Mouse (Mus musculus): ENCODE measurements around the gene Nxph4.
A peak's percentile ranks its signal among the peaks of the same experiment; 100 is the strongest.

Nxph4 gene

DNA sequence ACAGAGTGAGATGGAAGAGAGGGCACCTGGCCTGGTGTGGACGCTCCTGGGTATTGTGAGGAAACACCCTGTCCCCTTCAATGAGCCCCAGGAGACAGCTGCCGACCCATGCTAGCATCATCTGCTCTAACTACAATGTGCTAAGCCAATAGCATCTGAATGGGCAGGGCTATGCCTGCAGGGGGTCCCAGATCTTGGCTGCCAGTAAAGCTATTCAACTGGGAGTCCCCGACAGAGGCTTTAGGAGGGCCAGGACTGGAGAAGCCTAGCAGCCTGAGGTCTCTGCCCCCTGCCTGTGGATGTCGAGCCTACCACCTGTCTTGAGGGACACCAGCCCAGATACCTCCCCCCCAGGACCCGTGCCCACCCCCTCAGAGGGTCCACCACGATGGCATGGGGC is 8.4 kb upstream of the Nxph4 start:
- no peak for DNase-seq (ENCODE audit: low read depth)

DNA sequence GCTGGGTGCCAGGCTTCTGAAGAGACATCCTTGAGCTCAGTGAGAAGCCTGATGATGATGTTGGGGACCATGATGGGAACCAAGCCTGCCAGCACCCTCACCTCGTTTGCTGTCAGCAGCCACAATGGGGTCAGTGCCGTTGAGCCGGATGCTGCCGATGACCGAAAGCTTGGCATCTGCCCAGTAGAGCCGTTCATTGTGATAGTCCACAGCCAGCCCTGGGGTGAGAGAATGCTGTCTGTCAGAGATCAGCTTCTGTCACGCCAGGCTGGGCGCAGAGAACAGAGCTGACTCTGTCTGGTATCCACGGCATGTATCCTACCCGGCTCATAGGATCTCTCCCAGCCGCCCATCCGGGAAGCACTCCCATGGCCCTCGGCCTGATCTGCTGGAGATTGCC is 7.7 kb upstream of the Nxph4 start:
- no peak for DNase-seq (ENCODE audit: low read depth)

DNA sequence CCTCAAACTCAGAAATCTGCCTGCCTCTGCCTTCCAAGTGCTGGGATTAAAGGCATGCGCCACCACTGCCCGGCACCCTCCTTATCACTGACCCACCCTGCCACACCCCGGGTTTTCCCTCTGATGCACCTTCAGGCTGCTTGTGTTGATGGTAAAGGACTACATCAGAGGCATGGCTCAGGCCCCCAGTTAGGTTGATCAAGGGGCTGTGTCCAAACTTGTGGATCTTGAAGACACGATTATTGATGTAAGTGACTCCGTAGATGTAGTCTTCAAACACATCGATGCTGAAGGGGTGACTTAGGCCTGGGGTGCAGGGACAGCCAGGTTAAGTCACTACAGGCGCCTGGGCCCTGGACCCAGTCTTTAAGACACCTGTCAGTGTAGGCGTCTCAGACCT is 7.2 kb upstream of the Nxph4 start:
- DNase-seq (ENCODE audit: low read depth): no peak

DNA sequence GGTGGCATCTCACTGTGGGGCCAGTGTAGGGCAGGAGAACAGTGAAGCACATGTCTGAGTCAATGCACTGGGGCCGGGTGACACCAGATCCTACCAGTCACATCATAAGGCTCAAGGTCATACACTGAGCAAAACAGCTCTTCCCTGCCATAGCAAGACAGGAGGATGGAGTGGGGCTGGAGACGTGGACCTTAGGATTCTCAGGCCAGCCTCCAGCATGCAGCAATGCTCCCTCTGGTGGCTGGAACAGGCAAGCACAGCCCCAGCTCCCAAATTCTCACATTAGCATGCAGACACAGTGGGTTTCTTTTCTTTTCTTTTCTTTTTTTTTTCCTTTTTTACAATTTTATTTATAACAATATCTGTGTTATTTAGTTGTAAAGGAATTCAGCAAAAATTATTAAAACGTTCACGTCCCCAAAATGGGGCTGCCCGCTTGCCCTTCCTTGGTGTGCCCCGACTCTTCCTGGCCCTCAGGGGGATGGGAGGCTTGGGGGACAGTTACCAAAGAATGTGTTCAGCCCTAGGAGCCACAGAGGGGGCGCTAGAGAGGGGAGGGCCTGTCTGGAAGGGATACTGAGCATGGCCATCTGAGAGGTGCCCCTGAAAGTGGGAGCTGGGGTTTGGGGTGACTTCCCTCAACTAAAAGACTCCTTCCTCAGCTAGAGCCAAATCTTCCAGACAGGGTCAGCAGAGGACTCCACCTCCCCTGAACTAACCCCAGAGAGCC is 3.7 kb upstream of the Nxph4 start:
- peak; percentile 79 for DNase-seq (ENCODE audit: low read depth)

DNA sequence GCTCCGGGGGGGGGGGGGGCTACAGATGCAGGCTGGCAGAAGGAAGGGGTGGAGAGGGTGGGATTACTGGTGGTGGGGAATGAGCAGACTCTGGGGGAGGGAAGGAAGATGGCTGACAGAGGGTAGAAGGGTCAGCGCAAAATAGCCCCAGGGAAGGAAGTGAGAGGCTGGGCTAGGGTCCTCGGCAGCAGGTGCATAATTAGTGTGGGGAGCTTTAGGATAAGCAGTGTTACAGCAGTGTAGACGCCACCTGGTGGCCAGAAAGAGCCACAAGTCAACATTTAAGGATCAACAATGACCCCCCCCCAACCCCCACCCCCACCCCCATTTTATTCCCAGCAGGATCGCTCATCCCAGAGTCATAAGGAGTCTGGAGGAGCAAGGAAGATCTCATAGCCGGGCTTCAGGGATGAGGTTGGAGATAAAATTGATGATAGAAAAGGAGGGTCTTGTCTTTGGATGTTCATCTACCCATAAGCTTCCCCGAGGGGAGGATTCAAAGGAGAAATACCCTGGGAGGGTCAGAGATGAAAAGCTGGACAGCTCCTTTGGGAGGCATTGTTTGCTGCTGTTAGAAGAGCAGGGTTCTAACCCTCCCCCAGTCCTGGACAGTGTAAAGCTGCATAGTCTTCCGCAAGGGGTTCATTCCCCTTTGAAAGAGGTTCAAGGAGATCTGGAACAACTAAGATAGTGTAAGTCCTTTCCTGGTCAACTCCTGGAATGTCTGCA is 2.4 kb upstream of the Nxph4 start:
- peak; percentile 80 for DNase-seq (ENCODE audit: low read depth)

DNA sequence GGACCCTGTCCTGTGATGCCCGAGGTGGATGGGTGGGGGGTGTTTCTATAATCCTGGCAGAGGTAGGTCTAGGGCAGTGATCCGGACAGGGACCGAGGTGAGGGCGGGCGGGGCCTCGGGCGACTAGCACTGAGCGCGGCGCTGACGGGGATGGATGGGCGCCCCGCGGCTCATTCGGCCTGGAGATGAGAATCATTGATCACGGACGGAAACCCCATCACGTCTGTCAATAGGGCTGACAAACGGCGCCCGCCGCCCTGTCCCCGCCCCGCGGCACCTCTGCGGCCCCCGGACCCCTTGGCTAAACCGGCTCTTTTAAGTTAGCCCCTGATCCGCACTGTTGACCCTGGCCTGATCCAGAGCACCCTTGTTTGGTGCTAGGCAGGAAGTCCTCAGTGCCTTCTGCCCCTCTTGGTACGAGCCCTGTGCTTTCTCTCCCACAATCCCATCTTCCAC is 598 bp upstream of the Nxph4 start:
- DNase-seq (ENCODE audit: low read depth): peak; percentile 39

DNA sequence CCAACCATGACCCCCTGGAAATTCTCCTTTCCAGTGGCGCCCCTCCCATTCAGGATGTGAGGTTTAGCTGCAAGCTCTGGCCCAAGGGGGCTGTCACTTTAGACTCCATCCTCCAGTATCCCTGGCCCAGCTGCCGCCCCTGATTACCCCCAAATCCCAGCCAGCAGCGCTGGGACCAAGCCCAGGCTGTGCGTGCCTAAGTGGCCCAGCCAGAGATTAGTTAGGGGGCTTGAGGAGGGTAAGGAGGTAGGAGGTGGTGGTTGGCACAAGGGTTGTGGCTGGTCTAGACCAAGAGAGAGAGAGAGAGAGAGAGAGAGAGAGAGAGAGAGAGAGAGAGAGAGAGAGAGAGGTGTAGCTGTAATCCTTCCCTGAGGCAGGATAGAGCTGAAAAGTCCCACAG is 2.8 kb downstream of the Nxph4 start:
- DNase-seq (ENCODE audit: low read depth): no peak

DNA sequence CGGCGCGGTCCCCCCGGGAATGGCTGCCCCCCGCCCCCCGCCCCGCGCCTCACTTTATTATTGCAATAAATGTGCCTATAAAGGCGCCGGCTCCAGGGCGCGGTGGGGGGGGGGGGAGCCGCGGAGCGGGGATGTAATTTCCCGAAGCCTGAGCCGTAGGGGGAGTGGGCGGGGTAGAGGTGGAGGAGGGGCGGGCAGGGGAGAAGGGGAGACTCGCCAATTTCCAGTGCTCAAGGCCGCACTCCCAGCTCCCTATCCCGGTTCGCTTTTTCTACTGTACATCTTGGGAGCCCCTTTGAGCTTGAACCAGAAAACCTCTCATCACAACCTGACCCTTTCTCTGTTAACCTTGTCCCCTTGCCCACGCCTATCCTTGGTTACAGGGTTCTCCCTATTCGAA is 3.4 kb downstream of the Nxph4 start:
- no peak for DNase-seq (ENCODE audit: low read depth)

DNA sequence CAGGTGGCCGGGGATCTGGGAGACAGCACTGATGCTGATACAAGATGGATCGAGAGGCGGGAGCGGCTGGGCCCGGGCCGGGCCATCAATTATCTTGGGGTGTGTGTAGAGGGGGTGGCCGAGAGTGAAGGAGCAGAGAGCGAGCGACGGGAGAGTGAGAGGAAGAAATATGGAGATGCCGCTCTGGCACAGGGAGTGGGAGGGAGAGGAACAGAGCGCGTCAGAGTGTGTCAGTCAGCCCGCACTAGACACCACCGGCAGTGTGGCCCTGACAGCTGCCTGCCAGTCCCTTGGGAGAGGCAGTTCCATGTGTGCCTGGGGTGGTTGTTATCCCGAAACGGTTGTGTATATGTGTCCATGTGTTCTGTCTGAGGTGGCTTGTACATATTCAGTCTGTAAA is 6.9 kb downstream of the Nxph4 start:
- no peak for DNase-seq (ENCODE audit: low read depth)

DNA sequence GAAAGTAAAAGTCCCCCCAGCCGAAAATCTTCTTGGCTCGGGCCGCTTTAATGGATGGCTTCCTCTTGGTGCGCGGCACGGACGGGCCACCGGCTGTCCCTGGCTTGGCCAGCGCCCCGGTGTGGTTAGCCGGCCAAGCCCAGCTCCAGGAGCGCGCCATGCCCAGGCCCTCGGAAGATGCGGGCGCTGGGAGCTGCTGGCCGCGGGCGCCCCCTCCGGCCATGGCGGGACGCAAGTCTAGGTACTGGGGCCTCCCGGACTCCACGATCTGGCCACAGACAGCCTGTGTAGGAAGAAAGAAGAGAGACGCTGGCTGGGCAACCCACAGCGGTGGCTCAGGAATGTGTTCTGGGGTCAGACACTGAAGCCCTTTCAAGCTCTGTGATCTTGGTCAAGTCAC is 7.7 kb downstream of the Nxph4 start:
- peak; percentile 57 for DNase-seq (ENCODE audit: low read depth)

DNA sequence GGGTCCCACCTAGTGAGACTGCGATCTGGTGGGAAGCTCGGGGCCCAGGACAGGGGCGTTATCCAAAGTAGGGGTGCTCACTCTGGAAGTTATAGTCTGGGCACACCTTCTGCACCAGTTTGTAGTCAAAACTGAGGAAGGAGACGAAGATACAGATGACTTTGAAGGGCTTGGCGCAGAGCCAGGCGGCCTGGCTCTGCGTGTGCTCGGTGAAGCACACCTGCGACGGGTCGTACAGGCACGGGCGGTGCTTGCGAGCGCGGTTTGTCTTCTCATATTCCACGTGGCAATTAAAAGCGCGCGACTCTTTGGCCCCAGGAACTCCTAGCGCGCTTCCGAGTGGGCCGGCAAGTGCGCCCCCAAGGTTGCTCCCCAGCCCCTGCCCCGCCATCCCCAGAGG is 8.3 kb downstream of the Nxph4 start:
- DNase-seq (ENCODE audit: low read depth): peak; percentile 57

DNA sequence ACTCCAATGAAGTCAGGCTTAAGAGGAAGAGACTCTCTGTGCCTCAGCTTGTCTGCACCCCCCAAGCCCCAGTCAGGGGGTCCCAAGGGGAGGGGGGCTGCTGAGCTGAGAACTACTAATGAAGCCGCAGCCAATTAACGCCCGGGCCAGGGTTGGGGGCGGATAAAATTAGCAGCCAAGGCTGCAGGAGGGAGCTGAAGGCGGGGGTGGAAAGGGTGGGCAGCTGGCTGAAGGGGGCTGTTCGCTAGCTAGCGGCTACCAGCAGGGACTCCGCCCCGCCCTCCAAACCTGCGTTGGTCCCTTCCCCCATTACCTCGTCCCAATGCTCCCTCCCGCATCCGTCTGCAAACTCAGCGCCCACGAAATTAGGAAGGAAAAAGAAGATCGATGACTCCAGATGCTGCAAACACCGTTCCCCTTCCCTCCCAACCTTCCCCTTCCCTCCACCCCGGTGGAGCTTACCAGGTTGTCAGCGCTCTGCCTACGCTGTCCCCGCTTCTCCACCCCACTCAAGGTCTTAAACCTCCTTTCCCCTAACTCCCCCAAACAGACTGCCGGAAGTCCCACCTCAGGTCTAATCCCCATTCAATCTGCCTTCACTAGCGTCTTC is 9.6 kb downstream of the Nxph4 start:
- no peak for DNase-seq (ENCODE audit: low read depth)

DNA sequence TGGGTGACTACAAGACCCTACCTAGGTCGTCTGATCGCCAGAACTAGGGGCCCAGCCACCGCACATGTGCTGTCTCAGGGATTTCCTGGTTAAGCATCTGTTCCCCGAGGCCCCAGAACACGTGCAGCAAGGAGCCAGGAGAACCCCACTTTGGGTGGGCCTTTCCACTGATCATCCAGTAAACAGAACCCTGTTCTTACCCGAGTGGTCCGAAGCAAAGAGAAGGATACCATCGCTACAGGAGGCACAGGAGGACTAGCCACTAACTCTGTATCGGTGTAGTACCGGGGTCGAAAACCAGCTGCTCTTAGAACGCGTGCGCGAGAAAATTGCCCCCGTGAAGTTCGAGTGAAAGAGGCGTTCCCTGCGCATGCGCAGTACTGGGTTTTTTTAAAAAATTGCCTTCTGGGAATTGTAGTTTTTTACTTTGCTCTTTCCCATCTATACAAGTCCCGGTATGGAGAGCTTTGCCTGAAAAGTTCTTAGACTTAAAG is 12.2 kb downstream of the Nxph4 start, which contains the start of gene Shmt2:
Gene Shmt2 (minus strand): TSS at position 357 of the 494 bp plus-strand sequence.
- peak; percentile 96 for DNase-seq (ENCODE audit: low read depth)

DNA sequence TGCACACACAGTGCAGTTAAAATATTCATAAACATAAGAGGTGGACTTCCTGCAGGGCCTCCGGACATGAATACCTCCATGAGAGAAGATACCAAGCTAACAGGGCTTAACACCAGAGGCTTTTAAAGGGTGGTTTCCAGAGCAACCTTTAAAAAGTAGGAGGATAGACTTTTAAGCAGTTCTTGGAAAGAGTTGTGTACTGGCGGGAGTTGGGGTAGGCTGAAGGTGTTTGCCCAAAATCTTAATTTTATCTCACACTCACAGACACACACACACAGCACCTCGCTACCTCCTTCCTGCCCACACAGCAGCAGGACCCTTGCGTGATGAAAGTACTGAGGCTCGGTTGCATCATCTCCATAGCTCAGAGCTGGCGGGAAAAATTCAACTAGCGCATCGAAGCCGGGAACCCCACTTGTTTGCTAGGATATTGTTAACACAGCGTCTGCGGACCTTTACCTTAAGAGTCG is 12.7 kb downstream of the Nxph4 start:
- no peak for DNase-seq (ENCODE audit: low read depth)

DNA sequence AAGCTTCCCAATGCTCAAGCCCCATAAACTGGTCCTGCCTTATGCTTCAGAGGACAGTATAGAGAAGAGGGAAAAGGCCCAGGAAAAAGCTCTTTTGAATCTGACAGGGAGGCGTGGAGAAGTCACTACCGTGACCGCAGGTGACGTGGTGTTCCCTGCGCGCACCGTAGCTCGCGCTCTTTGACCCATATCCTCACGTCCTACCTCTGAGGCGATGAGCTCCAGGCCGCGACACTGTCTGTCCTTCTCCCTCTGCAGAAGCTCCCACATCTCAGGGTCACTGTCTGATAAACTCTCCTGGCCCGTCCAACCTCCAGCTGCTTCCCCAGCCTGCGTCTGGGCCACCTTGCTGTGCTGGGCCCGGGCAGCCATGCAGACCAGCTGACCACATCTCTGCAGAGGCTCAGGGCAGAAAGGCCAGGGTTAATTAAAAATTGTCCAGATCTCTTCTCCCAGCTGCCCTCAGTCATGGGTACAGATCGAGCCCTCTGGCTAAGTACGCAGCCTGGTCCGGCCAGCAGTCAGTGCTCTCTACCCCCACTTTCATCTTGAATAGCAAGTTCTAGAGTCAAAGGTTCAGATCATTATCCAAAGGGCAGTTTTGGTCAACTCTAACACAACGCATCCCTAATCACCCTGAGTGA is 13.5 kb downstream of the Nxph4 start:
- no peak for DNase-seq (ENCODE audit: low read depth)

DNA sequence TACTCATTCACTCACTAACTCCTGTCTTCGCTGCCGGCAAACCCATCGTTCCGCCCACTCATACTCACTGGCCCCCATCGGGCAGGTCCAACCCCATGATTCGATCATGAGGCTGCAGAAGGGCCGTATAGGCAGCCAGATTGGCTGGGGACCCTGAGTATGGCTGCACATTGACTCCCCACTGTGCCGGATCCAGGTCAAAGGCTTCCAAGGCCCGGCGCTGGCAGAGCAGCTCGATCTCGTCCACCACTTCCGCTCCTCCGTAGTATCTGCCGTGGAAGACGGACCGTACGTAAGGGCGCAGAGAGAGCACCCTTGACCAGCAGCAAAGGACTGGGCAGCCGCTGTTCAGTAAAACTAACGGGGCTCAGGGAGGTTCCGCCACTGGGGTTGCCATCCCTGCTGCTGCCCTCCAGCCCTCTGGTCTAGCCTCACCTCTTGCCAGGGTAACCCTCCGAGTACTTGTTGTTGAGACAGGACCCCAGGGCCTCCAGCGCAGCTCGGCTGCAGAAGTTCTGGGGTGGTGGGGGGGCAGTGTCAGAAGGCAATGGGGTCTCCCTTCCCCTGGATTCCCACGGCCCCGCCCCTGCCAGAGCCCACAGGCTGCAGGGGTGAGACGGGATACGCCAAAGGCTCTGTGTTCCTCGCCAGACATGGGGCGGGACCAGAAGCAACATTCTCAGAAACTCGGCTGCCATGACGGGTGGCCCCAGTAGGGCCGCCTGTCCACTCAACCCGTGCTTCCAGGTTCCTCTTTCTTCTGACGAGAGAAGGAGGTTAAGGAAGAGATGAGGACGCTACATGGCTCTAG is 14.3 kb downstream of the Nxph4 start:
- no peak for DNase-seq (ENCODE audit: low read depth)

DNA sequence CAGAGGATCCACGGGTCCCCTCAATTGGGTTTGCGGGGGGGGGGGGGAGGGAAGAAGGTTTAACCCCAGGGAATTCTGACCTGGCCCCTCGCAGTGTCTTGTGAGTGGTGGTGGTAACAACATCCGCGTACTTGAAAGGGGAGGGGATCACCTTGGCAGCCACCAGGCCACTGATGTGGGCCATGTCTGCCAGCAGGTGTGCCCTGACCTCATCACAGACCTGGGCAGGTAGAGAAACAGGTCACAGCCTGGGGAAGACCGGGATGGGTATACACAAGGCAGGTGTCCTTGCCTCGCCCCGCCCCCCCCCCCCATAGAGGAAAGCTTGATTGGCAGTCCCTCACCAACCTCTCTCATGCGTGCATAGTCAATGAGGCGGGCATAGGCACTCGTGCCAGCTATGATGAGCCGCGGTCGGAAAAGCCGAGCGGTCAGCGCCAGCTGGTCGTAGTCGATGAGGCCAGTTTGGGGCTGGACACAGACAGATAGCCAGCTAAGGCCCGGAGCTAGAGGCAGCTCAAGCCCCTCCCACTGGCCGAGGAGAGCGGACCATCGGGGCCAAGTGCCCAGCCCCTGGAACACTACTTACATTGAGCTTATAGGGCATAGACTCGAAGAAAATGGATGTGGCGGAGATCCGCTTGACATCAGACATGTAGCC is 15.2 kb downstream of the Nxph4 start:
- no peak for DNase-seq (ENCODE audit: low read depth)

DNA sequence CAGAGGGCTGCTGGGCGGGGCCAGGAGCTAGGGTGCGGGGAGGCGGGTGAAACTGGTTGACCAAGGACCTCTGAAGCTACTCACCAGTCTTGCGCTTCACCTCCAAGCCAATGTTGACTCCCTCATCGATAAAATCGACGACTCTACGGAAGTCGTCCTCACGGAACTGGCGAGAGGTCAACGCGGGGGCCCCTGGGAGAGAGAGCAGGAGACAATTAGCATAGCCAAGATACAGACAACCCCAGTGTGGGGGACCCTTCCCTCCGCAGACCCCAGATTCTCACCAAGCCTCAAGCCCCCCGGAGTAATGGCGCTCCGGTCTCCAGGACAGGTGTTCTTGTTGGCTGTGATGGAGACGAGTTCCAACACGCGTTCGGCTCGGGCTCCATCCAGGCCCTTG is 16.4 kb downstream of the Nxph4 start:
- no peak for DNase-seq (ENCODE audit: low read depth)

DNA sequence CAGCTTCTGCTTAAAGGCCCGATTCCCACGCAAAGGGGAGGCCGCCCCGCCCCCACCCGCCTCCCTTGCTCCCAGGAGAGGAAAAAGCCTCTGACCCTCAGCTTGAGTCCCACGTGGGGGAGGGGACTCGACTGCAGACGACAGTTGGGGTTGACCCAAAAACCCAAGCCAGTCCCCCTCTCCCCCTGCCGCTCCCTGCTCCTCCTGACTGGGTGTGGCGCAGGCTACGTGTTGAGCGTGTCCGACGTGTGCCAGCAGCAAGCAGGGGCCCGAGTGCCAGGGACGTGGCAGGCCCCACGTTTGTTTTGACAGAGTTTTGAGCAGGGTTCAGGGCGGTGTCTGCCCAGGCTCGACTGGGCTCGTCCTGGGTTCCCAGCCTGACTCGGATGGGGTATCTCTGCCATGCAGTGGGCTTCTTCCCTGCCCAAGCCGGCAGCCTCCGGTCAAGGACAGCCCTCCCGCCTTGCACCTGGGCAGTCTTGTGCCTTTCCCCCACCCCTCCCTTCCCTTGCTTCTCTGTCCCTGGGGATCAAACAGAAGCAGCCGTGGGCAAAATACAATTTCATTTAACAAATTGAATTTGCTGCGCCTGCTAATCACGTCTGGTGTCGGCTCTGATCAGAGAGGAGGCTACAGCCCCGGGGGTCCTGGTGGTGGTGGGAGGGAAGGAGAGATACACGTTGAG is 17.6 kb downstream of the Nxph4 start:
- no peak for DNase-seq (ENCODE audit: low read depth)

DNA sequence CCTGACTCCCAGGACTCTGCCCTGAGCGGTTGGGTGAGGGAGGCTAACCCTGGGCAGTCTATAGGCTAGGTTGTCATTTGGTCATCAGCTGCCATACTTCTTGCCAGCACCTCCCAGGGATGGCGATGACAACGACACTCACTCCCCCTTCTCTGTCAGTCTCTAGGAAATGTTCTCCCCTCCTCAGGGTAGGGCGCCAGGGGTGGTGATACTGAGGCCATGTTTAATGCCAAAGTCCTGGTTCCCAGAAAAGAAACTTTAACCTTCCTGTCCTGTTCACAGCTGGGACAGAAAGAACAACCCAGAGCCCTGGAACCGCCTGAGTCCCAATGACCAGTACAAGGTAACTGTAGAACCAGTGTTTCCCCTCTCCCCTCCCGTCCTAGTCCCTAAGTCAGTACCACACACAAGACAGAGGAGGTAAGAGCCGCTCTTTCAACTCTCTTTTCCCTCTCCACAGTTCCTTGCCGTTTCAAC is 18.3 kb downstream of the Nxph4 start:
- DNase-seq (ENCODE audit: low read depth): no peak
